Mouse (Mus musculus): ENCODE measurements around the gene Pik3r6. TPM values are rescaled to one million over a fixed set of nuclear protein-coding genes. Genes with fewer than 3 reads are reported as not detected.
A peak's percentile ranks its signal among the peaks of the same experiment; 100 is the strongest.

Pik3r6 gene
- polyA plus RNA-seq, 1 experiment from 2014 or later = 1.3 TPM

- no peak overlapping the region for H3K4me2 ChIP-seq (ENCODE audit: low read length)
- H3K27me3 ChIP-seq (replicated peaks; ENCODE audit: control insufficient read depth, insufficient read depth, low read length) = no peaks in the 10 kb centered on the region
- H3K4me3 ChIP-seq (ENCODE audit: low read depth, low read length) = no peak overlapping the region
- no peaks in the 10 kb centered on the region for H3K9me3 ChIP-seq (replicated peaks; ENCODE audit: control insufficient read depth, low read length)
- no peaks in the 10 kb centered on the region for H3K4me1 ChIP-seq (ENCODE audit: control insufficient read depth, insufficient read depth, low read length)
- no peak overlapping the region for H3K9ac ChIP-seq (ENCODE audit: low read length)
- DNase-seq (ENCODE audit: low spot score) (no peak), ATAC-seq (no peak)
- H3K36me3 ChIP-seq (ENCODE audit: control insufficient read depth, insufficient read depth, low read length) = no peaks in the 10 kb centered on the region
- no peak overlapping the region for H3K27ac ChIP-seq (ENCODE audit: low read depth, low read length)
- 77% methylated on average over 6 of the region's 6 CpGs for WGBS
Measured at GRCm38 (mm10) chr11:68483213-68483612, 19.6 kb upstream of the Pik3r6 start.

GRCm38 (mm10) chr11:68484431-68484830, 18.4 kb upstream of the Pik3r6 start:
- no peak overlapping the region for H3K4me2 ChIP-seq (ENCODE audit: low read length)
- no peaks in the 10 kb centered on the region for H3K27me3 ChIP-seq (replicated peaks; ENCODE audit: control insufficient read depth, insufficient read depth, low read length)
- no peak for DNase-seq (ENCODE audit: low spot score)
- H3K9me3 ChIP-seq (replicated peaks; ENCODE audit: control insufficient read depth, low read length) = no peaks in the 10 kb centered on the region
- H3K9ac ChIP-seq (ENCODE audit: low read length) = no peak overlapping the region
- no peak overlapping the region for H3K27ac ChIP-seq (ENCODE audit: low read depth, low read length)
- ATAC-seq = no peak
- H3K4me3 ChIP-seq (ENCODE audit: low read depth, low read length) = no peak overlapping the region
- no peaks in the 10 kb centered on the region for H3K4me1 ChIP-seq (ENCODE audit: control insufficient read depth, insufficient read depth, low read length)
- H3K36me3 ChIP-seq (ENCODE audit: control insufficient read depth, insufficient read depth, low read length) = no peaks in the 10 kb centered on the region
- WGBS = 74% methylated on average over 3 of the region's 3 CpGs

DNA sequence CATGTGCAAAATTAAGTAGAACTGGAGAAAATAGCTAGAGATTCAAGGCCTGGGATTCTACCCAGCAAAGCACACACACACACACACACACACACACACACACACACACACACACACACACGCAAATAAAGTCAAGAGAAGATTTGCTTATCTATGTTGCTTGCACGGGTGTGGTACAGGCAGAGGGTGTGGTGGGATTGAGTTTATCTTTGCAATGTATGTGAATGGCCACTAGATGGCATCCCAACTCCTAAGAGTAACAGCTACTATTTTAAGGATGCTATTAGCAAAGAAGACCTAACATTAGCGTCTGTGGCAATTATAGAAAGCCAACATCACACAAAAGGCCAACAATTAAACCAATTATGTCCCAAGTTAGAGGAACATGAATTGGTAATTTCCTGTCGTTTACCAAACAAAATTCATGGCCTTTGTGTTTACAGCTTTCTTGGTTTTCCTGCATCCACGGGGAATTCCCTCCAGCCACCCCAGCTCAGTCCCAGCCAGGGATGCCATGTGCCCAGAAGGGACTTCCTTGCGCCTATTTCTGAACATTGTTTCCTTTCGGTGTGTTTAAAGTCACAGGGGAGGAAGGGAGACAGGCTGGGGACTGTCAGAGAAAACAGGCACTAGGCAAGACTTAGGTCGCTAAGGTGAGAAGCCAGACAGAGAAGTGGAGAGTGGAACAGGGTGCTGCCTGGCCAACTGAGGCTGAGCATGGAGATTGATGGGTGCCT, 17.4 kb upstream of the Pik3r6 start:
- peak; percentile 40; the same call in 1 of the 2 replicates for ATAC-seq
- Histone ChIP-seq H3K27ac (ENCODE audit: low read depth, low read length) (no peak overlapping the region), H3K9ac (ENCODE audit: low read length) (no peak overlapping the region), H3K4me1 (ENCODE audit: control insufficient read depth, insufficient read depth, low read length) (no peaks in the 10 kb centered on the region), H3K4me3 (ENCODE audit: low read depth, low read length) (no peak overlapping the region), H3K4me2 (ENCODE audit: low read length) (no peak overlapping the region), H3K36me3 (ENCODE audit: control insufficient read depth, insufficient read depth, low read length) (no peaks in the 10 kb centered on the region), H3K9me3 (replicated peaks; ENCODE audit: control insufficient read depth, low read length) (no peaks in the 10 kb centered on the region), H3K27me3 (replicated peaks; ENCODE audit: control insufficient read depth, insufficient read depth, low read length) (no peaks in the 10 kb centered on the region)
- WGBS = 36% methylated on average over 8 of the region's 8 CpGs
- peak; percentile 89 for DNase-seq (ENCODE audit: low spot score)

- no peaks in the 10 kb centered on the region for H3K27me3 ChIP-seq (replicated peaks; ENCODE audit: control insufficient read depth, insufficient read depth, low read length)
- H3K4me1 ChIP-seq (ENCODE audit: control insufficient read depth, insufficient read depth, low read length) = no peaks in the 10 kb centered on the region
- no peaks in the 10 kb centered on the region for H3K36me3 ChIP-seq (ENCODE audit: control insufficient read depth, insufficient read depth, low read length)
- H3K4me2 ChIP-seq (ENCODE audit: low read length) = no peak overlapping the region
- no peak overlapping the region for H3K9ac ChIP-seq (ENCODE audit: low read length)
- DNase-seq (ENCODE audit: low spot score) = no peak
- H3K27ac ChIP-seq (ENCODE audit: low read depth, low read length) = no peak overlapping the region
- WGBS = 86% methylated on average over 3 of the region's 3 CpGs
- no peak for ATAC-seq
- H3K4me3 ChIP-seq (ENCODE audit: low read depth, low read length) = no peak overlapping the region
- no peaks in the 10 kb centered on the region for H3K9me3 ChIP-seq (replicated peaks; ENCODE audit: control insufficient read depth, low read length)
Measured at GRCm38 (mm10) chr11:68486093-68486492, 16.7 kb upstream of the Pik3r6 start.

GRCm38 (mm10) chr11:68487720-68488119, 15.1 kb upstream of the Pik3r6 start:
- Histone ChIP-seq H3K9me3 (replicated peaks; ENCODE audit: control insufficient read depth, low read length) (no peaks in the 10 kb centered on the region), H3K27me3 (replicated peaks; ENCODE audit: control insufficient read depth, insufficient read depth, low read length) (no peaks in the 10 kb centered on the region), H3K4me2 (ENCODE audit: low read length) (no peak overlapping the region), H3K27ac (ENCODE audit: low read depth, low read length) (no peak overlapping the region), H3K36me3 (ENCODE audit: control insufficient read depth, insufficient read depth, low read length) (no peaks in the 10 kb centered on the region), H3K9ac (ENCODE audit: low read length) (no peak overlapping the region), H3K4me1 (ENCODE audit: control insufficient read depth, insufficient read depth, low read length) (no peaks in the 10 kb centered on the region), H3K4me3 (ENCODE audit: low read depth, low read length) (no peak overlapping the region)
- ATAC-seq (no peak), DNase-seq (ENCODE audit: low spot score) (no peak)
- 89% methylated on average over 10 of the region's 10 CpGs for WGBS

GRCm38 (mm10) chr11:68488256-68488824, 14.5 kb upstream of the Pik3r6 start:
- WGBS = 83% methylated on average over 6 of the region's 6 CpGs
- no peak for ATAC-seq

GRCm38 (mm10) chr11:68489236-68489635, 13.6 kb upstream of the Pik3r6 start:
- ATAC-seq = no peak
- Histone ChIP-seq H3K36me3 (ENCODE audit: control insufficient read depth, insufficient read depth, low read length) (no peaks in the 10 kb centered on the region), H3K9me3 (replicated peaks; ENCODE audit: control insufficient read depth, low read length) (no peaks in the 10 kb centered on the region), H3K9ac (ENCODE audit: low read length) (no peak overlapping the region), H3K27ac (ENCODE audit: low read depth, low read length) (no peak overlapping the region), H3K4me2 (ENCODE audit: low read length) (no peak overlapping the region), H3K4me3 (ENCODE audit: low read depth, low read length) (no peak overlapping the region), H3K4me1 (ENCODE audit: control insufficient read depth, insufficient read depth, low read length) (no peaks in the 10 kb centered on the region), H3K27me3 (replicated peaks; ENCODE audit: control insufficient read depth, insufficient read depth, low read length) (no peaks in the 10 kb centered on the region)
- DNase-seq (ENCODE audit: low spot score) = no peak
- WGBS = 34% methylated on average over 2 of the region's 2 CpGs

More at GRCm38 (mm10) chr11:68488256-68488824, 14.5 kb upstream of the Pik3r6 start:
- no peak overlapping the region for H3K9ac ChIP-seq (ENCODE audit: low read length)
- no peak overlapping the region for H3K27ac ChIP-seq (ENCODE audit: low read depth, low read length)
- H3K4me3 ChIP-seq (ENCODE audit: low read depth, low read length) = no peak overlapping the region
- DNase-seq (ENCODE audit: low spot score) = no peak
- H3K4me1 ChIP-seq (ENCODE audit: control insufficient read depth, insufficient read depth, low read length) = no peaks in the 10 kb centered on the region
- H3K36me3 ChIP-seq (ENCODE audit: control insufficient read depth, insufficient read depth, low read length) = no peaks in the 10 kb centered on the region
- H3K27me3 ChIP-seq (replicated peaks; ENCODE audit: control insufficient read depth, insufficient read depth, low read length) = no peaks in the 10 kb centered on the region
- H3K9me3 ChIP-seq (replicated peaks; ENCODE audit: control insufficient read depth, low read length) = no peaks in the 10 kb centered on the region
- no peak overlapping the region for H3K4me2 ChIP-seq (ENCODE audit: low read length)

GRCm38 (mm10) chr11:68492592-68492991, 10.2 kb upstream of the Pik3r6 start:
- Histone ChIP-seq H3K9me3 (replicated peaks; ENCODE audit: control insufficient read depth, low read length) (no peaks in the 10 kb centered on the region), H3K27me3 (replicated peaks; ENCODE audit: control insufficient read depth, insufficient read depth, low read length) (no peaks in the 10 kb centered on the region), H3K4me1 (ENCODE audit: control insufficient read depth, insufficient read depth, low read length) (no peaks in the 10 kb centered on the region), H3K36me3 (ENCODE audit: control insufficient read depth, insufficient read depth, low read length) (no peaks in the 10 kb centered on the region), H3K27ac (ENCODE audit: low read depth, low read length) (no peak overlapping the region), H3K4me2 (ENCODE audit: low read length) (no peak overlapping the region), H3K9ac (ENCODE audit: low read length) (no peak overlapping the region), H3K4me3 (ENCODE audit: low read depth, low read length) (no peak overlapping the region)
- DNase-seq (ENCODE audit: low spot score) = no peak
- ATAC-seq = no peak
- 90% methylated on average over 11 of the region's 11 CpGs for WGBS

- H3K9me3 ChIP-seq (replicated peaks; ENCODE audit: control insufficient read depth, low read length) = no peaks in the 10 kb centered on the region
- WGBS = 77% methylated on average over 5 of the region's 5 CpGs
- no peaks in the 10 kb centered on the region for H3K36me3 ChIP-seq (ENCODE audit: control insufficient read depth, insufficient read depth, low read length)
- H3K4me3 ChIP-seq (ENCODE audit: low read depth, low read length) = no peak overlapping the region
- H3K4me2 ChIP-seq (ENCODE audit: low read length) = no peak overlapping the region
- ATAC-seq = no peak
- H3K9ac ChIP-seq (ENCODE audit: low read length) = no peak overlapping the region
- DNase-seq (ENCODE audit: low spot score) = no peak
- no peaks in the 10 kb centered on the region for H3K27me3 ChIP-seq (replicated peaks; ENCODE audit: control insufficient read depth, insufficient read depth, low read length)
- no peaks in the 10 kb centered on the region for H3K4me1 ChIP-seq (ENCODE audit: control insufficient read depth, insufficient read depth, low read length)
- no peak overlapping the region for H3K27ac ChIP-seq (ENCODE audit: low read depth, low read length)
Measured at GRCm38 (mm10) chr11:68493760-68494159, 9.1 kb upstream of the Pik3r6 start.
